Mouse (Mus musculus) stomach, embryonic 14.5 days (tissue): ENCODE results near the gene Krt8. TPM values are rescaled to one million over a fixed set of nuclear protein-coding genes. Genes with fewer than 3 reads are reported as not detected.

ENCODE experiments used
- ATAC-seq: fragments of 200-750 bp; cut with Nextera tagmentation; 2 replicates; pipeline ENCODE4 v1.8.0; 2017; ENCODE audit warnings: low read depth, moderate TSS enrichment; ENCODE audit not compliant: insufficient number of reproducible peaks, insufficient read depth, low FRiP score
- H3K27ac ChIP-seq: fragments of 300-500 bp; sonication (generic); 2 replicates; pipeline ENCODE4 v1.5.1; 2014; ENCODE audit warnings: mild to moderate bottlenecking, low read length, moderate library complexity, mixed read lengths
- H3K27me3 ChIP-seq: fragments of 300-500 bp; sonication (generic); 2 replicates; pipeline ENCODE4 v1.6.1; 2014; ENCODE audit warnings: low read length, control low read depth, mixed read lengths; ENCODE audit not compliant: control insufficient read depth, insufficient read depth
- H3K36me3 ChIP-seq: fragments of 300-500 bp; sonication (generic); 2 replicates; pipeline ENCODE4 v1.6.1; 2014; ENCODE audit warnings: mild to moderate bottlenecking, control low read depth, low read length, moderate library complexity, mixed read lengths; ENCODE audit not compliant: control insufficient read depth, insufficient read depth
- H3K4me1 ChIP-seq: fragments of 300-500 bp; sonication (generic); 2 replicates; pipeline ENCODE4 v1.6.1; 2014; ENCODE audit warnings: low read length, control low read depth, mixed read lengths; ENCODE audit not compliant: control insufficient read depth, insufficient read depth
- H3K4me2 ChIP-seq: fragments of 300-500 bp; sonication (generic); replicated peaks from 2 replicates; pipeline ENCODE4 v1.6.1; 2014; ENCODE audit warnings: low read depth, low read length, control low read depth
- H3K4me3 ChIP-seq: fragments of 300-500 bp; sonication (generic); 2 replicates; pipeline ENCODE4 v1.5.1; 2014; ENCODE audit warnings: low read depth, low read length, control low read depth
- H3K9ac ChIP-seq: fragments of 300-500 bp; sonication (generic); replicated peaks from 2 replicates; pipeline ENCODE4 v1.6.1; 2014; ENCODE audit warnings: low read depth, mild to moderate bottlenecking, control low read depth, low read length, moderate library complexity, mixed read lengths
- H3K9me3 ChIP-seq: fragments of 300-500 bp; sonication (generic); 2 replicates; pipeline ENCODE4 v1.6.1; 2016; ENCODE audit warnings: low read depth, low read length, control low read depth; ENCODE audit not compliant: control insufficient read depth
- WGBS: fragments of 180-500 bp; shearing (Covaris S2); extraction: QIAGEN DNeasy Blood & Tissue Kit; methylation state at CpG from one replicate; pipeline ENCODE4 v1.1.7; 2014; 5-methylcytosine and 5-hydroxymethylcytosine counted together
- polyA plus RNA-seq: library from polyadenylated mRNA; unstranded; fragments of >200 nt; fragmentation: Nextera tagmentation; extraction: Ambion mirVana; gene quantifications from 2 replicates; pipeline ENCODE4 v1.2.1, GENCODE M21; 2014

The Krt8 gene
- polyA plus RNA-seq, 1 experiment from 2014 or later, result 707 TPM

DNA sequence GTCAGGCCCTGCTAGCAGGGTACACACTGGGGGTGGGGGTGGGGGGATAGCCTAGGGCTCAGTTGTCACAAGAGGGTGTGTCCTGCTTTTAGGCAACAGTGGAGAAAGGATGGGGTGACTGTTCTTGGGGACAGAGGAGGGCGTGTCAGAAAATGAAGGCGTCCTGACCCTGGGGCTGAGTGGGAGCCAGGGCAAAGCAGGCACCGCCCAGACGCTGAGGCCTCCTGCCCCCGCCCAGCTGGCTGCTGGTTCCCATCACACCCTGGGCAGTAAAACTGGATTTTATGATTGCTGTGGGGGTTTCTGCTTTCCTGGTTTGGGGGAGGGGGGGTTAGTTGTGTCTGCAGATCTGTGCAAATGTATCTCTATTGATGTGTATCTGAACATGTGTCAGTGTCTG is 28.3 kb downstream of the Krt8 start:
- Histone ChIP-seq H3K9ac (no peak overlapping the region), H3K9me3 (no peaks in the 10 kb centered on the region), H3K27me3 (no peaks in the 10 kb centered on the region), H3K4me3 (no peak overlapping the region), H3K4me2 (no peak overlapping the region), H3K36me3 (no peaks in the 10 kb centered on the region), H3K27ac (peak overlapping the region; percentile 92), H3K4me1 (peaks cover 35% of the 10 kb centered on the region)
- ATAC-seq, result peak; percentile 26; the same call in 1 of the 2 replicates
- WGBS, result 49% methylated on average over 5 of the region's 5 CpGs

DNA sequence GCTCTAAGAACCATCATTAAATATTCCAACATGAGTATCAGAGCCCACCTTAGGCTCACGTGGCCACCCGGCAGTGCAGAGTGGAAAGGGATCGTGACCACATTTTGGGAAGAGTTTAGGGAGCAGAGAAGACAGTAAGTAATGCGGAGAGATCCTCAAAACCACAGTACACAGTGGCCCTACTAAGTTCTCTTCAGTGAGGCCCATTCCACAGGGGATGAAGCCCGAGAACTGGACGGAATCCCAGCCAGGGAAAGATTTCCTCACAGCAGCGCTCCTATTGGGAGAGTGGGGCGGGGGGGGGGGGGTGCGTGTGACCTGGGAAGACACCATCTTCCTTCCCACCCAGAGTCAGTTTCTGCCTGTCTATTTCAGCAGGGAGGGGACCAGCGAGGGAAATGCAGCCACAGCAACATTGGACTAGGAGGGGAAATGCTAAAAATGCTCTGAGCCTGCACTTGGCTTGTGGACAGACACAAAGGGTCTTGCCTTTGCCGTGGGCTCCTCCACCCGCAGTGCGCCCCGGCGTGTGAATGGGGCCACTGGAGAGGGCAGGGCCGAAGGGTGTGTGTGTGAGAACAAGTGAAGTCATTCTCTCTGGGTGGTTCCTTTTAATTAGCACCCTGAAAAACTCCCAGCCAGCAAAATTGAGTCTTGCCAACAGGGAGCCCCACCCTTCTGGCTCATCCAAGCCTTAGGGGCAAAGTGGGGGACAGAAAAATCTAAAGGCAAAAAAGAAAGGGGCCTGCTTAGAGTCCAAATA is 30.0 kb downstream of the Krt8 start:
- ATAC-seq, result no peak
- WGBS, result 53% methylated on average over 16 of the region's 16 CpGs

DNA sequence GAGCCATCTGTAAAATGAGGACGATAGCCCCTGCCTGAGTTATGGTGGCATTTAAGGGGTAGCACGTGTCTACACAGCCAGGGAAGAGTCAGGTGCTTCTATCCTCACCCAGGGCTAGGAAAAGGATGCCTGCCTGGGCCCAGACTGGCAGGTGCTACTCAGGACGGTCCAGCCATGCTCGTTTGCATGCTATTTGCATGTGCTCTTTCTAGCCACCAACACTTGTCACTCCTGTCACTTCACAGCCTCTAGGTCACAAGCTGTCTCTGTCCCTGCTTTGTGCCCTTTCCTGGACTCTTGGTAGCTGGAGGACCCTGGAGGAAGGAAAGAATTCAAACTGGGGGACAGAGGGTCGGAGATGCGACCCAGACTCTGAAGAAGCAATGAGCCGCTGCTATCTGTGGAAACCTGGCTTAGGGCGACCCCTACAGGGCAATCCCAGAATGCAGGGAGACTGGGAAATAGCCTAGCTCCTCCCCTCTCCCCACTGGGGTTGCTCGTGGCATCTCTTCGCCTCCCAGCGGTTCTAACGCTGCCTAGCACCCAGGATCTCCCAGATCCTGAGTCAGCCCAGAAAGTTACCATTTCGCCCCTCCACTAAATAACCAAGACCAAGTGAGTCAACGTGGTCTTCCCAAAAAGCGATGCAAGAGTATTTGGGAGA is 30.7 kb downstream of the Krt8 start:
- peaks cover 37% of the 10 kb centered on the region for H3K4me1 ChIP-seq
- peak overlapping the region; percentile 56; the same call in 1 of the 2 replicates for H3K27ac ChIP-seq
- no peak overlapping the region for H3K4me2 ChIP-seq
- ATAC-seq, result peak; percentile 25; the same call in 1 of the 2 replicates
- H3K36me3 ChIP-seq, result no peaks in the 10 kb centered on the region
- no peak overlapping the region for H3K4me3 ChIP-seq
- 12% methylated on average over 15 of the region's 15 CpGs for WGBS
- no peaks in the 10 kb centered on the region for H3K9me3 ChIP-seq
- no peak overlapping the region for H3K9ac ChIP-seq
- H3K27me3 ChIP-seq, result no peaks in the 10 kb centered on the region

More for the DNA sequence above, 30.0 kb downstream of the Krt8 start:
- peaks cover 37% of the 10 kb centered on the region for H3K4me1 ChIP-seq
- H3K9ac ChIP-seq, result no peak overlapping the region
- H3K9me3 ChIP-seq, result no peaks in the 10 kb centered on the region
- no peaks in the 10 kb centered on the region for H3K27me3 ChIP-seq
- H3K4me3 ChIP-seq, result no peak overlapping the region
- H3K36me3 ChIP-seq, result no peaks in the 10 kb centered on the region
- no peak overlapping the region for H3K4me2 ChIP-seq
- peak overlapping the region; percentile 56; the same call in 1 of the 2 replicates for H3K27ac ChIP-seq

DNA sequence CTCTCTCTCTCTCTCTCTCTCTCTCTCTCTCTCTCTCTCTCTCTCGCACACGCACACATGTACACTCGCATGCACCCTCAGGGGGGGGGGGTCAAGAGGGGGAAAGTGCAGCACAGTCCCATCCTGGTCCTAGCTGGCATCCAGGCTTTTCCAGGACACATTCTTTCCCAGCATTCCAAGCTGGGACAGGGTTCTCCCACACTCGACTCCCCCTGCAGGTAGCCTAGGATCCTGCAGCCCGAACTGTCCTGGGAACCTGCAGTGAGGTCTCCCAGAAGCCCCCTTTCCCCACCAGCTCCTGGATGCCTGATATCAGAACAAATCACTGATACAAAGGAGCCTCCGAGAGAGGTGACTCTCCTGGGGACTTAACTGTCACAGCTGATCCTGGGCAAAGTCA is 33.7 kb downstream of the Krt8 start:
- Histone ChIP-seq H3K4me3 (no peak overlapping the region), H3K36me3 (no peaks in the 10 kb centered on the region), H3K9me3 (no peaks in the 10 kb centered on the region), H3K27me3 (no peaks in the 10 kb centered on the region), H3K4me1 (peaks cover 16% of the 10 kb centered on the region; the same call in 1 of the 2 replicates), H3K27ac (no peak overlapping the region), H3K4me2 (no peak overlapping the region), H3K9ac (no peak overlapping the region)
- no peak for ATAC-seq
- WGBS, result 8% methylated on average over 3 of the region's 6 CpGs

GRCm38 (mm10) chr15:101966808-101967207 is 37.5 kb downstream of the Krt8 start:
- Histone ChIP-seq H3K4me1 (peaks cover 2% of the 10 kb centered on the region; the same call in 1 of the 2 replicates), H3K9ac (no peak overlapping the region), H3K36me3 (no peaks in the 10 kb centered on the region), H3K9me3 (no peaks in the 10 kb centered on the region), H3K4me2 (no peak overlapping the region), H3K4me3 (no peak overlapping the region), H3K27me3 (no peaks in the 10 kb centered on the region), H3K27ac (no peak overlapping the region)
- ATAC-seq, result no peak
- 59% methylated on average over 8 of the region's 8 CpGs for WGBS

DNA sequence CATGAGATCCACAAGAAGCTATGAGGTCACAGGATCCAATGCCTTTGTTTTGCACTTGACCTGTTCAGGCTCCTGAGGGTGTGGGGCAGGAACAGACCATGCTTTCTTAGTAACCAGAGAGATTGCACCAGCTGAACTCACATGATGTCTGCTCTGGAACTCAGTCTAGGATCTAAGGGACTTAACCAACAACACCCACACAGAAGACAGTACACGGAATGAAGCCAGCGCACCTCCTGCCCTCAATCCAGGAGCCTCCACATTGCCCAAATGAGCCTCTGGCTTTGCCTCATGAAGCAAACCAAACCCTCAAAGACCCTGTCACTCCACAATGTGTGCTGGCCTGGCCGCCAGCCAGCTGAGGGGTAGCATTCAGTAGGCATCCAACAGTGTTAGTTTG is 45.4 kb downstream of the Krt8 start:
- no peak overlapping the region for H3K27ac ChIP-seq
- H3K9ac ChIP-seq, result no peak overlapping the region
- no peaks in the 10 kb centered on the region for H3K36me3 ChIP-seq
- no peaks in the 10 kb centered on the region for H3K4me1 ChIP-seq
- no peaks in the 10 kb centered on the region for H3K27me3 ChIP-seq
- 88% methylated on average over 3 of the region's 3 CpGs for WGBS
- no peak for ATAC-seq
- H3K4me3 ChIP-seq, result no peak overlapping the region
- H3K9me3 ChIP-seq, result no peaks in the 10 kb centered on the region
- H3K4me2 ChIP-seq, result no peak overlapping the region

DNA sequence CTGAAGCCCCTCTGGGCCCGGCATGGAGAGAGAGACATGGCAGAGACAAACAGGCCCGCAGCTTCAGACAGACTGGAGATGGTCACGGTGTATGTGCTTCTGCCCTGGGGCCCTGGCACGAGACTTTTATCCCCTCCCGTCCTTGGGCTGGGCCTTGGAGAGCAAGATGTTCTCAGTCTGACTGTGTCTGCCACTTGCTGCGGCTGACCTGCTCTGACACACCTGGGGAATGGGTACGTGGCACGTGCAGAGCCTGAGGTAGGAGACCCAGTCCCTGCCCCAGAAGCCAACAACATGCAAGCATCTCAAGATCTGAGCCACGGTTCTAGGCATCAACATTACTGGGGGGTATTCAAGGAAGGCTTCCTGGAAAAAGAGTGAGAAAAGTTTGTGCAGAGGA is 50.1 kb downstream of the Krt8 start, which contains the start of gene Krt78:
TSS of gene Krt78 (minus strand) at position 101 of the 400 bp plus-strand sequence.
- peak within 1 kb of the TSS; percentile 72; the same call in 1 of the 2 replicates for H3K27ac ChIP-seq
- no peak within 1 kb of the TSS for H3K4me3 ChIP-seq
- H3K27me3 ChIP-seq, result no peaks in the 10 kb centered on the region
- no peak within 1 kb of the TSS for H3K9ac ChIP-seq
- H3K4me1 ChIP-seq, result peaks cover 5% of the 10 kb centered on the region
- H3K4me2 ChIP-seq, result no peak within 1 kb of the TSS
- ATAC-seq, result no peak
- WGBS, result 87% methylated on average over 9 of the region's 9 CpGs
- no peaks in the 10 kb centered on the region for H3K36me3 ChIP-seq
- no peaks in the 10 kb centered on the region for H3K9me3 ChIP-seq

GRCm38 (mm10) chr15:101952733-101953474 is 51.4 kb downstream of the Krt8 start:
- Histone ChIP-seq H3K4me2 (no peak overlapping the region), H3K27me3 (no peaks in the 10 kb centered on the region), H3K36me3 (no peaks in the 10 kb centered on the region), H3K4me1 (peaks cover 5% of the 10 kb centered on the region), H3K9ac (no peak overlapping the region), H3K9me3 (no peaks in the 10 kb centered on the region), H3K4me3 (no peak overlapping the region), H3K27ac (peak overlapping the region; percentile 82)
- ATAC-seq, result peak; percentile 84
- 66% methylated on average over 7 of the region's 7 CpGs for WGBS
